Mouse (Mus musculus): ENCODE data around the gene 2310022A10Rik. TPM values are rescaled to one million over a fixed set of nuclear protein-coding genes. Genes with fewer than 3 reads are reported as not detected.

The 2310022A10Rik gene
- polyA plus RNA-seq, 1 experiment from 2014 or later, result 24.1 TPM

- ATAC-seq, result peak; percentile 29
- no peaks in the 10 kb centered on the region for H3K9me3 ChIP-seq
- whole genome bisulfite sequencing, result 48% methylated on average over 12 of the region's 12 CpGs
- H3K36me3 ChIP-seq, result peaks cover 6% of the 10 kb centered on the region; the same call in 1 of the 2 replicates
- peak overlapping the region; percentile 89 for H3K9ac ChIP-seq
- H3K27me3 ChIP-seq (replicated peaks), result no peaks in the 10 kb centered on the region
- H3K4me1 ChIP-seq (replicated peaks), result peaks cover 27% of the 10 kb centered on the region
- H3K27ac ChIP-seq, result peak overlapping the region; percentile 98
- peak overlapping the region; percentile 74 for H3K4me3 ChIP-seq (replicated peaks)
- peak overlapping the region; percentile 74 for H3K4me2 ChIP-seq (replicated peaks)
These were observed 40.1 kb downstream of the 2310022A10Rik start for GRCm38 (mm10) chr7:27592934-27593645.

GRCm38 (mm10) chr7:27596586-27597503 lies 43.8 kb downstream of the 2310022A10Rik start:
- Histone ChIP-seq H3K4me2 (replicated peaks) (peak overlapping the region; percentile 45), H3K9ac (peak overlapping the region; percentile 28), H3K9me3 (no peaks in the 10 kb centered on the region), H3K4me3 (replicated peaks) (peak overlapping the region; percentile 0; the same call in 1 of the 2 replicates), H3K27me3 (replicated peaks) (no peaks in the 10 kb centered on the region), H3K36me3 (peaks cover 6% of the 10 kb centered on the region; the same call in 1 of the 2 replicates), H3K27ac (peak overlapping the region; percentile 77), H3K4me1 (replicated peaks) (peaks cover 40% of the 10 kb centered on the region)
- no peak for ATAC-seq
- WGBS, result 43% methylated on average over 10 of the region's 10 CpGs

GRCm38 (mm10) chr7:27598053-27598452 lies 45.0 kb downstream of the 2310022A10Rik start:
- Histone ChIP-seq H3K36me3 (peaks cover 6% of the 10 kb centered on the region; the same call in 1 of the 2 replicates), H3K4me1 (replicated peaks) (peaks cover 39% of the 10 kb centered on the region), H3K4me2 (replicated peaks) (no peak overlapping the region), H3K27ac (no peak overlapping the region), H3K4me3 (replicated peaks) (no peak overlapping the region), H3K9me3 (no peaks in the 10 kb centered on the region), H3K27me3 (replicated peaks) (no peaks in the 10 kb centered on the region), H3K9ac (0 out of 2 replicates have a peak overlapping the region, but pooled peaks have one; percentile 14)
- WGBS, result 51% methylated on average over 7 of the region's 7 CpGs
- no peak for ATAC-seq

GRCm38 (mm10) chr7:27601628-27602027 lies 48.6 kb downstream of the 2310022A10Rik start:
- ATAC-seq, result no peak
- no peak overlapping the region for H3K9ac ChIP-seq
- no peak overlapping the region for H3K27ac ChIP-seq
- no peaks in the 10 kb centered on the region for H3K36me3 ChIP-seq
- 48% methylated on average over 4 of the region's 4 CpGs for WGBS
- H3K9me3 ChIP-seq, result no peaks in the 10 kb centered on the region
- no peak overlapping the region for H3K4me2 ChIP-seq (replicated peaks)
- peaks cover 51% of the 10 kb centered on the region for H3K4me1 ChIP-seq (replicated peaks)
- no peaks in the 10 kb centered on the region for H3K27me3 ChIP-seq (replicated peaks)
- no peak overlapping the region for H3K4me3 ChIP-seq (replicated peaks)

- Histone ChIP-seq H3K36me3 (no peaks in the 10 kb centered on the region), H3K9ac (no peak overlapping the region), H3K4me3 (replicated peaks) (no peak overlapping the region), H3K27me3 (replicated peaks) (no peaks in the 10 kb centered on the region), H3K4me1 (replicated peaks) (peaks cover 50% of the 10 kb centered on the region), H3K4me2 (replicated peaks) (no peak overlapping the region), H3K27ac (no peak overlapping the region), H3K9me3 (no peaks in the 10 kb centered on the region)
- WGBS, result 70% methylated on average over 2 of the region's 2 CpGs
- ATAC-seq, result no peak
These were observed 49.1 kb downstream of the 2310022A10Rik start for GRCm38 (mm10) chr7:27602161-27602560.

- WGBS, result 58% methylated on average over 7 of the region's 7 CpGs
- peak; percentile 41; the same call in 1 of the 2 replicates for ATAC-seq
- Histone ChIP-seq H3K4me2 (replicated peaks) (no peak overlapping the region), H3K9me3 (no peaks in the 10 kb centered on the region), H3K4me1 (replicated peaks) (peaks cover 48% of the 10 kb centered on the region), H3K27me3 (replicated peaks) (no peaks in the 10 kb centered on the region), H3K9ac (no peak overlapping the region), H3K36me3 (no peaks in the 10 kb centered on the region), H3K27ac (no peak overlapping the region), H3K4me3 (replicated peaks) (no peak overlapping the region)
These were observed 49.8 kb downstream of the 2310022A10Rik start for GRCm38 (mm10) chr7:27602835-27603234.

- no peak for ATAC-seq
- H3K9ac ChIP-seq, result no peak overlapping the region
- H3K4me1 ChIP-seq (replicated peaks), result peaks cover 44% of the 10 kb centered on the region
- H3K36me3 ChIP-seq, result peaks cover 5% of the 10 kb centered on the region; the same call in 1 of the 2 replicates
- no peak overlapping the region for H3K4me3 ChIP-seq (replicated peaks)
- 50% methylated on average over 5 of the region's 5 CpGs for WGBS
- H3K27me3 ChIP-seq (replicated peaks), result no peaks in the 10 kb centered on the region
- H3K27ac ChIP-seq, result no peak overlapping the region
- no peaks in the 10 kb centered on the region for H3K9me3 ChIP-seq
- no peak overlapping the region for H3K4me2 ChIP-seq (replicated peaks)
These were observed 51.8 kb downstream of the 2310022A10Rik start for GRCm38 (mm10) chr7:27604661-27605348.

- H3K9me3 ChIP-seq, result no peaks in the 10 kb centered on the region
- H3K27ac ChIP-seq, result peak overlapping the region; percentile 38; the same call in 1 of the 2 replicates
- peaks cover 10% of the 10 kb centered on the region; the same call in 1 of the 2 replicates for H3K36me3 ChIP-seq
- no peak overlapping the region for H3K4me2 ChIP-seq (replicated peaks)
- no peak overlapping the region; the same call in 1 of the 2 replicates for H3K9ac ChIP-seq
- peaks cover 39% of the 10 kb centered on the region for H3K4me1 ChIP-seq (replicated peaks)
- no peak for ATAC-seq
- no peaks in the 10 kb centered on the region for H3K27me3 ChIP-seq (replicated peaks)
- 66% methylated on average over 9 of the region's 9 CpGs for WGBS
- no peak overlapping the region for H3K4me3 ChIP-seq (replicated peaks)
These were observed 52.7 kb downstream of the 2310022A10Rik start for GRCm38 (mm10) chr7:27605499-27606285.

GRCm38 (mm10) chr7:27606481-27607254 lies 53.6 kb downstream of the 2310022A10Rik start:
- H3K4me3 ChIP-seq (replicated peaks), result no peak overlapping the region
- no peak overlapping the region for H3K4me2 ChIP-seq (replicated peaks)
- no peaks in the 10 kb centered on the region for H3K27me3 ChIP-seq (replicated peaks)
- no peak overlapping the region for H3K9ac ChIP-seq
- 57% methylated on average over 10 of the region's 10 CpGs for WGBS
- ATAC-seq, result no peak
- H3K4me1 ChIP-seq (replicated peaks), result peaks cover 32% of the 10 kb centered on the region
- H3K9me3 ChIP-seq, result no peaks in the 10 kb centered on the region
- H3K36me3 ChIP-seq, result peaks cover 10% of the 10 kb centered on the region; the same call in 1 of the 2 replicates
- no peak overlapping the region for H3K27ac ChIP-seq

- H3K27ac ChIP-seq, result no peak overlapping the region
- 69% methylated on average over 5 of the region's 5 CpGs for WGBS
- no peak overlapping the region for H3K4me3 ChIP-seq (replicated peaks)
- H3K36me3 ChIP-seq, result peaks cover 10% of the 10 kb centered on the region; the same call in 1 of the 2 replicates
- H3K4me2 ChIP-seq (replicated peaks), result no peak overlapping the region
- H3K9ac ChIP-seq, result no peak overlapping the region
- peaks cover 29% of the 10 kb centered on the region for H3K4me1 ChIP-seq (replicated peaks)
- H3K27me3 ChIP-seq (replicated peaks), result no peaks in the 10 kb centered on the region
- ATAC-seq, result no peak
- H3K9me3 ChIP-seq, result no peaks in the 10 kb centered on the region
These were observed 54.5 kb downstream of the 2310022A10Rik start for GRCm38 (mm10) chr7:27607580-27607979.

GRCm38 (mm10) chr7:27608130-27608529 lies 55.1 kb downstream of the 2310022A10Rik start:
- 76% methylated on average over 3 of the region's 3 CpGs for WGBS
- Histone ChIP-seq H3K27me3 (replicated peaks) (no peaks in the 10 kb centered on the region), H3K4me2 (replicated peaks) (no peak overlapping the region), H3K4me3 (replicated peaks) (no peak overlapping the region), H3K9me3 (no peaks in the 10 kb centered on the region), H3K27ac (no peak overlapping the region), H3K36me3 (peaks cover 10% of the 10 kb centered on the region; the same call in 1 of the 2 replicates), H3K4me1 (replicated peaks) (peaks cover 25% of the 10 kb centered on the region), H3K9ac (no peak overlapping the region)
- no peak for ATAC-seq
